Mouse (Mus musculus) ES-E14 (cell line): ENCODE measurements around the gene Atl1. TPM values are rescaled to one million over a fixed set of nuclear protein-coding genes. Genes with fewer than 3 reads are reported as not detected.

Experiments
- DNase-seq: peaks from one replicate; pipeline ENCODE4 v3.0.0-alpha.2; 2013; ENCODE audit warnings: low read depth, low spot score
- H3K27ac ChIP-seq: 2 replicates; pipeline ENCODE4 v1.5.1; 2012; ENCODE audit warnings: low read depth, mild to moderate bottlenecking, low read length, moderate library complexity, mixed read lengths; ENCODE audit not compliant: poor library complexity, insufficient read depth, severe bottlenecking
- H3K36me3 ChIP-seq: 2 replicates; pipeline ENCODE4 v1.6.1; 2012; ENCODE audit warnings: mild to moderate bottlenecking, low read length, moderate library complexity, mixed read lengths; ENCODE audit not compliant: control insufficient read depth, poor library complexity, insufficient read depth, severe bottlenecking
- H3K4me1 ChIP-seq, 2 experiments: fragments of 150-350 bp in 1 of 2; sonication (generic) in 1 of 2; 2 replicates each; pipeline ENCODE4 v1.6.1; 2012; ENCODE audit warnings: low read length in 2 of 2, mild to moderate bottlenecking in 1 of 2, mixed read lengths in 1 of 2; ENCODE audit not compliant: control insufficient read depth in 2 of 2, insufficient read depth in 2 of 2, poor library complexity in 1 of 2
- H3K4me3 ChIP-seq, 2 experiments: fragments of 150-350 bp in 1 of 2; sonication (generic) in 1 of 2; 2 replicates each; pipeline ENCODE4 v1.5.1; 2012; ENCODE audit warnings: low read length in 2 of 2, low read depth in 1 of 2, mild to moderate bottlenecking in 1 of 2, mixed read lengths in 1 of 2; ENCODE audit not compliant: insufficient read depth in 1 of 2, poor library complexity in 1 of 2, severe bottlenecking in 1 of 2
- H3K9ac ChIP-seq: 2 replicates; pipeline ENCODE4 v1.6.1; 2012; ENCODE audit warnings: low read depth, mild to moderate bottlenecking, low read length, mixed read lengths; ENCODE audit not compliant: poor library complexity, insufficient read depth, severe bottlenecking
- H3K9me3 ChIP-seq: fragments of 150-350 bp; sonication (generic); 2 replicates; pipeline ENCODE4 v1.6.1; 2012; ENCODE audit warnings: low read depth, mild to moderate bottlenecking, low read length; ENCODE audit not compliant: control insufficient read depth, insufficient read depth
- CHD2 ChIP-seq: IDR thresholded peaks from 2 replicates; pipeline ENCODE4 v1.6.1; 2014; ENCODE audit warnings: mild to moderate bottlenecking, low read depth, low read length, inconsistent platforms
- HCFC1 ChIP-seq: IDR thresholded peaks from 2 replicates; pipeline ENCODE4 v1.6.1; 2012; ENCODE audit warnings: low read length, inconsistent platforms, borderline replicate concordance; ENCODE audit not compliant: insufficient read depth
- MAFK ChIP-seq: IDR thresholded peaks from 2 replicates; pipeline ENCODE4 v1.6.1; 2014; ENCODE audit warnings: mild to moderate bottlenecking, low read depth, low read length, inconsistent platforms; ENCODE audit not compliant: insufficient read depth
- ZC3H11A ChIP-seq: IDR thresholded peaks from 2 replicates; pipeline ENCODE4 v1.6.1; 2012; ENCODE audit warnings: low read depth, mild to moderate bottlenecking, inconsistent platforms, low read length, borderline replicate concordance
- ZNF384 ChIP-seq: IDR thresholded peaks from 2 replicates; pipeline ENCODE4 v1.6.1; 2012; ENCODE audit warnings: low read depth, low read length, inconsistent platforms
- in situ Hi-C, 2 experiments: fragments of 600-800 bp; cut with MboI; formaldehyde crosslinking; loops; one replicate each; pipeline ENCODE4 v1.15.1; 2025; ENCODE audit warnings: low sequenced_read_pairs in 2 of 2, inconsistent platforms in 1 of 2; ENCODE audit not compliant: unreplicated experiment in 2 of 2
- total RNA-seq: library from RNA; depleted of rRNA; stranded (reverse); fragments of 300-350 nt; gene quantifications from 2 replicates; pipeline ENCODE4 v1.2.3, GENCODE M21; 2012

Atl1 gene
- total RNA-seq, 1 experiment = 2.5 TPM

DNA sequence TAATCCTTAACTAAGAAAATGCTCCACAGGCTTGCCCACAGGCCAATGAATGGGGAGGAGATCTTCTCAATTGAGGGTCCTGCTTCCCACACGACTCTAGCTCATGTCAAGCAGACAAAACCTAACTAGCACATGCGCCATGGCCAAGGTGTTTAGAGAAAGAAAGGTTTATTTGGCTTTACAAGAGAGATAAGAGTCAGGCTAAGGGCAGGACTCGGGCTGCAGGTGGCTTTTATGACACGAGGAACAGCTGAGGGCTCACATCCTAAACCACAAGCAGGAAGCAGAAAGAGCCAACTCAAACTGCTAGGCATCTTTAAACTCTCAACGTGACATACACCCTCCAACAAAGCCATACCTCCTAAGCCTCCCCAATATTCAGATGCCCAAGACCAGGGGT is 25.1 kb upstream of the Atl1 start:
- no peak for TF ChIP-seq ZC3H11A
- TF ChIP-seq ZNF384 = no peak
- no peak for TF ChIP-seq HCFC1
- no peak for TF ChIP-seq MAFK
- no peak for TF ChIP-seq CHD2
- H3K4me3 ChIP-seq = no peak overlapping the region
- in situ Hi-C loops = no loop called here

DNA sequence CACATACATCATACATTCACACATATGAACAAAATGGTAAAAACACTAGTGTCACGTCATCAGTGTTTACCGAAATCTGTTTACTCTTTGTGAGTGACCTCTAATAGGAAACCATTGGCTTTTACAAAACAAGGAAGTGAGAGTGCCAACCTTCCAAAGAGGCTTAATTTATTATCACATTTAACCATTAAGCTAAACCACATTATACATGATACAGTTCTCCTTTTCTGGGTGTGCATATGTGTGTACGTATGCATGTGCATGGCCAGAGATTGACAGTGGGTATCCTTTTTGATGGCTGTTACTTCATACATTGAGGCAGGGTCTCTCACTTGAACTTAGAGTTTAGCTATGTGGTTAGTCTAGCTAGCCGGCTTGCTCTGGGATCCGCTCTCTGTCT is 20.8 kb upstream of the Atl1 start:
- TF ChIP-seq HCFC1 = no peak
- no peak for TF ChIP-seq MAFK
- TF ChIP-seq ZC3H11A = no peak
- TF ChIP-seq CHD2 = no peak
- TF ChIP-seq ZNF384 = no peak
- Histone ChIP-seq H3K4me3 (no peak overlapping the region), H3K9ac (no peak overlapping the region), H3K27ac (no peak overlapping the region), H3K36me3 (no peaks in the 10 kb centered on the region), H3K9me3 (no peaks in the 10 kb centered on the region), H3K4me1 (no peaks in the 10 kb centered on the region; a peak in 1 of 4 replicates)
- DNase-seq = no peak
- in situ Hi-C loops = no loop called here

More for the DNA sequence above, 25.1 kb upstream of the Atl1 start:
- no peaks in the 10 kb centered on the region for H3K4me1 ChIP-seq
- H3K36me3 ChIP-seq = no peaks in the 10 kb centered on the region; the same call in 1 of the 2 replicates
- no peak for DNase-seq
- H3K27ac ChIP-seq = no peak overlapping the region
- no peaks in the 10 kb centered on the region for H3K9me3 ChIP-seq
- no peak overlapping the region for H3K9ac ChIP-seq

DNA sequence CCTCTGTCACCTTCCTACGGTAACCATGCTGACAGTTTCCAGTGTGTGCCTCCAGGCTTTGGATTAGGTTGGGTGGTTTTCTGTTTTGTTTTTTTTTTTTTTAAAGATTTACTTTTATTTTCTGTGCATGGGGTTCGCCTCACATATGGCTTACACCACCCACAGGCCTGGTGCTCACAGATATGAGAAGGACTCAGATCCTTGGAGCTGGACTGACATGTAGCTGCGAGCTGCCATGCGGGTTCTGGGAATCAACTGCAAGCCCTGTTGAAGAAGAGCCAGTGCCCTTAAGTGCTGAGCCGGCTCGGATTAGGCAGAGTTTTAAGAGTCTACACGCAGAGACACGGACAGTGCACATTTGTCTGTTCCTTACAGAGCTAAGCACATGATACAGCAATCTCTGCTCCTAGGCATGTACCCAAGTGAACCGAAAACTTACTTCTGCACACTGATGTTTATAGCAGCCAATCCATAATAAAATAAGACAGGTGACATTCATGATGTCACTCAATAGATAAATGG is 14.5 kb upstream of the Atl1 start:
- no peak overlapping the region for H3K9ac ChIP-seq
- no peaks in the 10 kb centered on the region for H3K9me3 ChIP-seq
- no peaks in the 10 kb centered on the region for H3K36me3 ChIP-seq
- TF ChIP-seq MAFK (no peak), HCFC1 (no peak), CHD2 (no peak), ZNF384 (no peak), ZC3H11A (no peak)
- H3K27ac ChIP-seq = peak overlapping the region; percentile 75
- DNase-seq = no peak
- H3K4me3 ChIP-seq = no peak overlapping the region
- in situ Hi-C loops = no loop called here
- peaks cover 4 to 16% of the 10 kb centered on the region in 2 experiments for H3K4me1 ChIP-seq

DNA sequence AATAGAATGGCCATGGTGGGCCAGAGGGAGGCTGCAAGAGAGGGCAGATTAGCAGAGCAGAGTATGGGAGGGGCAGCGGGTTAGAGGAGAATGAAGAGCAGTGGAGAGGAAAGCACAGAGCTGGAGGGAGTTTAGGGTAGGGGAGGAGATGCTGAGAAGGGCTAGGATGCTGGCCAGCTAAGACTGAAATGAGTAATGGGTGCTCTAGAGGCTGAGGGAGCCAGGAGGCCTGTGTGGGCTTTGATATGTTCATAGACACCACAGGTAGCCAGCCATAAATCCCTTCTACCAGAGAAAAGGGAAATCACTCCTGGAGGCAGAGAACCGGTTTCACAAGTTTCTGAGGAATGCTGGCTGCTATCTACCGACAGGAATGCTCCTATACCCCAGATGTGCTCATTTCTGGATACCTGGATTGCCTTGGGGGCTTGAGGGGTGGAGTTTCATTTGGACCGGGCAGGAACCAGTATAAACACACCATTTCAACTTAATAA is 13.2 kb upstream of the Atl1 start:
- Histone ChIP-seq H3K27ac (peak overlapping the region; percentile 49; the same call in 1 of the 2 replicates), H3K9ac (no peak overlapping the region), H3K4me3 (no peak overlapping the region), H3K36me3 (no peaks in the 10 kb centered on the region), H3K9me3 (no peaks in the 10 kb centered on the region), H3K4me1 (peaks cover 4 to 16% of the 10 kb centered on the region in 2 experiments)
- TF ChIP-seq MAFK (no peak), CHD2 (peak; percentile 36; the same call in 1 of the 2 replicates), ZC3H11A (no peak)
- in situ Hi-C loops = no loop called here
- DNase-seq = no peak
